Mouse (Mus musculus) myocyte (in vitro differentiated cells): ENCODE measurements at regions not wholly inside any gene's neighbourhood (a gene's known extent, or its start where the extent isn't known, plus 50 kb on each side); places are given as distances from the start of the nearest gene placed in this dataset.

ENCODE experiments used
- H3K27me3 ChIP-seq: one replicate; pipeline ENCODE4 v1.6.1; 2011; ENCODE audit not compliant: control insufficient read depth, insufficient read depth, insufficient read length
- H3K36me3 ChIP-seq: one replicate; pipeline ENCODE4 v1.6.1; 2011; ENCODE audit not compliant: control insufficient read depth, insufficient read depth
- H3K4me2 ChIP-seq: one replicate; pipeline ENCODE4 v1.6.1; 2011; ENCODE audit warnings: low read depth, control low read depth
- H3K4me3 ChIP-seq: one replicate; pipeline ENCODE4 v1.5.1; 2011; ENCODE audit warnings: mild to moderate bottlenecking, control low read depth, moderate library complexity
- H3K79me2 ChIP-seq: one replicate; pipeline ENCODE4 v1.6.1; 2011; ENCODE audit not compliant: control insufficient read depth, insufficient read depth
- H3ac ChIP-seq: one replicate; pipeline ENCODE4 v1.6.1; 2011; ENCODE audit not compliant: control insufficient read depth, insufficient read length
- CEBPB ChIP-seq: IDR thresholded peaks from 2 replicates; pipeline ENCODE4 v1.6.1; 2011; ENCODE audit warnings: mild to moderate bottlenecking, moderate library complexity; ENCODE audit not compliant: poor library complexity, insufficient read depth, severe bottlenecking
- E2F4 ChIP-seq: IDR thresholded peaks from one replicate; pipeline ENCODE4 v1.6.1; 2011; ENCODE audit warnings: mild to moderate bottlenecking, control low read depth, moderate library complexity; ENCODE audit not compliant: insufficient read depth
- MAX ChIP-seq: IDR thresholded peaks from one replicate; pipeline ENCODE4 v1.6.1; 2011; ENCODE audit warnings: low read depth, mild to moderate bottlenecking, control low read depth
- MYOD1 ChIP-seq, 3 experiments: IDR thresholded peaks; one replicate each; pipeline ENCODE4 v1.6.1; 2011; ENCODE audit warnings: control low read depth in 2 of 3, low read depth in 2 of 3, mild to moderate bottlenecking in 2 of 3, moderate library complexity in 1 of 3; ENCODE audit not compliant: insufficient read length in 2 of 3, control insufficient read depth in 1 of 3
- MYOG ChIP-seq, 3 experiments: IDR thresholded peaks; one replicate each; pipeline ENCODE4 v1.6.1; 2011; ENCODE audit warnings: control low read depth in 2 of 3, low read depth in 2 of 3, mild to moderate bottlenecking in 2 of 3; ENCODE audit not compliant: insufficient read length in 2 of 3, control insufficient read depth in 1 of 3, insufficient read depth in 1 of 3
- POLR2A ChIP-seq: IDR thresholded peaks from one replicate; pipeline ENCODE4 v1.6.1; 2011; ENCODE audit warnings: low read depth, mild to moderate bottlenecking, control low read depth, moderate library complexity; ENCODE audit not compliant: insufficient read length
- POLR2AphosphoS2 ChIP-seq: IDR thresholded peaks from one replicate; pipeline ENCODE4 v1.6.1; 2011; ENCODE audit warnings: low read depth, control low read depth; ENCODE audit not compliant: insufficient read length
- REST ChIP-seq: IDR thresholded peaks from one replicate; pipeline ENCODE4 v1.6.1; 2011; ENCODE audit warnings: mild to moderate bottlenecking, control low read depth, moderate library complexity; ENCODE audit not compliant: insufficient read depth, insufficient read length
- SRF ChIP-seq: IDR thresholded peaks from one replicate; pipeline ENCODE4 v1.6.1; 2011; ENCODE audit warnings: low read depth; ENCODE audit not compliant: control insufficient read depth, insufficient read length
- TCF12 ChIP-seq: IDR thresholded peaks from one replicate; pipeline ENCODE4 v1.6.1; 2011; ENCODE audit warnings: mild to moderate bottlenecking, control low read depth; ENCODE audit not compliant: poor library complexity, insufficient read depth, severe bottlenecking
- TCF3 ChIP-seq: IDR thresholded peaks from one replicate; pipeline ENCODE4 v1.6.1; 2011; ENCODE audit warnings: low read depth, control low read depth; ENCODE audit not compliant: insufficient read length
- USF1 ChIP-seq: IDR thresholded peaks from one replicate; pipeline ENCODE4 v1.6.1; 2011; ENCODE audit warnings: low read depth, mild to moderate bottlenecking, control low read depth, moderate library complexity

DNA sequence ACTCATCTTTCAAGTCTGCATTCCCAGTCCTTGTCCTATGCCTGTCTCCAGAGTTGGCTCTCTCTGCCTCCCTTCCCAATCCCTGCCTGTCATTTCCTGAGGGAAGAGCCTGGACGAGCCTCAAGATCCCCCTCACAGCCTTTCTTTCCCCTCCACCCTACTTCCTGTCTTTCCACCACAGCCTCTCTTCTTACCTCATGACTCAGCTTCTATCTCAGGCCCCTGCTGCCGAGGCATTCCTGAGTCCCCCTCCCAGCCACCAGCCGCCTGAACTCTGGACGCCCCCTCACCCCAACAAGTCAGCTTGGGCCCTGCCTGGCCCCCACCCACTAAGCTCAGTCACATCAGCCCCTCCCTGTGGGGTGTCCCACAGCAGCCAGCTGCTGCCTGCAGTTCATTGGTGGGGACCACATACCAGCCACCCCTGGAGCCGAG is 105.8 kb downstream of the Efnb1 start:
- Histone ChIP-seq H3K27me3 (no peaks in the 10 kb centered on the region), H3K4me2 (peak overlapping the region; percentile 36), H3K36me3 (no peaks in the 10 kb centered on the region), H3ac (no peak overlapping the region), H3K79me2 (no peaks in the 10 kb centered on the region), H3K4me3 (no peak overlapping the region)
- TF ChIP-seq CEBPB = no peak
- TF ChIP-seq TCF3 = no peak
- TF ChIP-seq E2F4 = no peak
- peak in 1 of 3 experiments; percentile 46 for TF ChIP-seq MYOG (IDR thresholded peaks at IDR 0.05; ENCODE audit: control insufficient read depth in 1 of 3, insufficient read depth in 1 of 3, insufficient read length in 2 of 3, low read depth in 2 of 3)
- peak in 1 of 3 experiments; percentile 63 for TF ChIP-seq MYOD1 (IDR thresholded peaks at IDR 0.05; ENCODE audit: control insufficient read depth in 1 of 3, insufficient read length in 2 of 3, low read depth in 2 of 3)

DNA sequence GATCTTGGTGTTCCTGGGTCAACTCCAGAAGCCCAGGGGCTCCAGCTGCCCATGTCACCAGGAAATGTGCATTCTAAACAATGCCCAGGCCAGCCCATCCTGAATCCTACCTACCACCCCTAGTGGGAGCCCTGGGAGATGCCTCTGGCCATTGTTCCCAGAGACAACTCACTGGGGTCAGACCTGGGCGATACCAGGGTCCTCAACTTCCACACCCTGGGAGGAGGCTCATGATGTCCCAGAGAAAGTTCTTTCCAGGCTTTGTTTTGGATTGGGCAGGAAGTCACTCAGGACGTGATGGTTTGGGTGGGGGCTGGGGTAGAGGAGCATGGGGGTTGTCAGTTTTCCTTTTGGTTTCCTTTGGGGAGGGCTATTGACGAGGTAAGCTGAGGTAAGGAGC is 97.1 kb downstream of the Efnb1 start:
- no peaks in the 10 kb centered on the region for H3K27me3 ChIP-seq
- no peaks in the 10 kb centered on the region for H3K36me3 ChIP-seq
- H3K4me2 ChIP-seq = no peak overlapping the region
- H3ac ChIP-seq = no peak overlapping the region
- no peak overlapping the region for H3K4me3 ChIP-seq
- no peak for TF ChIP-seq REST
- TF ChIP-seq USF1 = no peak
- TF ChIP-seq MYOG (IDR thresholded peaks at IDR 0.05; ENCODE audit: control insufficient read depth in 1 of 3, insufficient read depth in 1 of 3, insufficient read length in 2 of 3, low read depth in 2 of 3) = no peak
- no peak for TF ChIP-seq TCF3
- no peak for TF ChIP-seq CEBPB
- TF ChIP-seq SRF = no peak
- no peak for TF ChIP-seq POLR2AphosphoS2
- no peak for TF ChIP-seq MYOD1 (IDR thresholded peaks at IDR 0.05; ENCODE audit: control insufficient read depth in 1 of 3, insufficient read length in 2 of 3, low read depth in 2 of 3)
- no peak for TF ChIP-seq TCF12
- no peak for TF ChIP-seq E2F4
- TF ChIP-seq MAX = no peak
- TF ChIP-seq POLR2A = no peak
- no peaks in the 10 kb centered on the region for H3K79me2 ChIP-seq

DNA sequence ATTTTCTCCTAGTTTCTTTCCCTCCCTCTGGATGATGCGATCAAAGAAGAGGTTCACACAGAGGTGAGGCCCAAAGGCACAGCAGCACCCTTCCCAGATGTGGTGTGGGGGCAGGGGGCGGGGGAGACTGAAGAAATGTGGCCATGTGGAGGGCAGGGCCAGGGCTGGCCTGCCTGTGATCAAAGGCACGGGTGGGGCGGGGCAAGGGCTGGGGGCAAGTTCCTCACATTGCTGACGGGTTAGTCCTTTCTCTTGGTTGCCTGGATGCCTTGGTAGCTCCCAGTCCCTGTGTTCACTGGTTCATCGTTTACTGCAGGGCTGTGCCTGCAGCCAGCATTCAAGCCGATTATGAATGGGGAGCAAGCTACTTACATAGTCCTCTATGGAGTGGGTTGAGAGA is 96.4 kb downstream of the Efnb1 start:
- no peak overlapping the region for H3K4me2 ChIP-seq
- no peak overlapping the region for H3ac ChIP-seq
- H3K79me2 ChIP-seq = no peaks in the 10 kb centered on the region
- TF ChIP-seq POLR2AphosphoS2 (no peak), POLR2A (no peak), MYOG (IDR thresholded peaks at IDR 0.05; ENCODE audit: control insufficient read depth in 1 of 3, insufficient read depth in 1 of 3, insufficient read length in 2 of 3, low read depth in 2 of 3) (peak in 1 of 3 experiments; percentile 10), MYOD1 (IDR thresholded peaks at IDR 0.05; ENCODE audit: control insufficient read depth in 1 of 3, insufficient read length in 2 of 3, low read depth in 2 of 3) (no peak), TCF3 (no peak)
- H3K36me3 ChIP-seq = no peaks in the 10 kb centered on the region
- no peak overlapping the region for H3K4me3 ChIP-seq
- no peaks in the 10 kb centered on the region for H3K27me3 ChIP-seq

DNA sequence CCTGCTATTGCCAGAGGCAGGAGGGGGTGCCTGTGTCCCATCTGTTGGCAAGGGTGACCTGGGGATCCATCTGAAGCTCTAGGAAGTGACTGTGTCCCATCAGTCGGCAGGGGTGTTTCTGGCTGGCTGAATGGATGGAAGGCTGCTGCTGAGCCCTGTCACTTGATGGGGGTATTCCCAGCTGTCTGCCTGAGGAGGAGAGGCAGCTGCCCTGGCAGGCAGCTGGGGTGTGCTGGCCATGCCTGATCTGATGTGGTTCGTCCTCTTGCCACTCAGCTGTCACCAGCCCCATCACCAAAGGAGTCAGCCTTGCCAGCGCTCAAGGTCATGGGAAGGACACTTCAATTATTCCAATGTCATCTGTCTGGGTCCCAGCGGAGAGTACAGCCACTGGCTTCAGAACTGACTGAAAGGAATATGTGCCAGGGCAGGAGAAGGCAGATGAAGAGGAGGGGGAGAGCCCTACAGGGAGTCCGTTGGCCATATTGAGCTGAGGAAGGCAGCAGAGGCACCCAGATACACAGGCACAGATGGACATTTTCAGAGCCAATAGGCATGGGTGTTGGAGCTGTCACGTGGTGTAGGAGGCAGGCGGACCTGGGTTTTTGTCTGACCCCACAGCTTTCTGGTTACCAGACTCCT is 89.3 kb downstream of the Efnb1 start:
- H3ac ChIP-seq = no peak overlapping the region
- no peak overlapping the region for H3K4me2 ChIP-seq
- H3K4me3 ChIP-seq = no peak overlapping the region
- no peaks in the 10 kb centered on the region for H3K79me2 ChIP-seq
- no peaks in the 10 kb centered on the region for H3K27me3 ChIP-seq
- H3K36me3 ChIP-seq = no peaks in the 10 kb centered on the region
- TF ChIP-seq CEBPB = no peak
- TF ChIP-seq POLR2AphosphoS2 = no peak
- TF ChIP-seq USF1 = no peak
- peak; percentile 89 to 100 (median 97) for TF ChIP-seq MYOG (IDR thresholded peaks at IDR 0.05; ENCODE audit: control insufficient read depth in 1 of 3, insufficient read depth in 1 of 3, insufficient read length in 2 of 3, low read depth in 2 of 3)
- peak; percentile 57 to 99 (median 97) for TF ChIP-seq MYOD1 (IDR thresholded peaks at IDR 0.05; ENCODE audit: control insufficient read depth in 1 of 3, insufficient read length in 2 of 3, low read depth in 2 of 3)
- TF ChIP-seq POLR2A = no peak
- peak; percentile 67 for TF ChIP-seq TCF12
- TF ChIP-seq MAX = no peak
- no peak for TF ChIP-seq E2F4
- no peak for TF ChIP-seq REST
- TF ChIP-seq SRF = no peak
- peak; percentile 94 for TF ChIP-seq TCF3

DNA sequence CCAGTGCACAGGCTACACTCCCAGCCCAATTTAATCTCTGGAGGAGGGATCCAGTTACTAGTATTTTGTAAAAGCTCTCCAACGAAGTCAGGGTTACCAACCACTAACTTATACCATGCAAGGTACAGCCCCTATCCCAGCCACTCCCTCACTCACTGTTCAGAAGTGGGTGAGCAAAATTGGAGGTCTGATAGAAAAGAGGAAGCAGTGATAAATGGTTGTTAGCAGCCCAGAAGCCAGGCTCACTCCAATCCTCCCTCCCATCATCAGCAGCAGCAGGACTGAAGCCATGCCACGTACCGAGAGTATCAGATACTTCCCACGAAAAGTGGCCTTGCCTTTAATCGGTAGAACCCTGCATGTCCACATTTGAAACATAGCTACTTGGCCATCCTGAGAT is 86.1 kb downstream of the Efnb1 start:
- Histone ChIP-seq H3ac (no peak overlapping the region), H3K27me3 (no peaks in the 10 kb centered on the region), H3K79me2 (no peaks in the 10 kb centered on the region), H3K4me2 (no peak overlapping the region), H3K36me3 (no peaks in the 10 kb centered on the region), H3K4me3 (no peak overlapping the region)
- TF ChIP-seq MAX (no peak), TCF12 (no peak), MYOD1 (IDR thresholded peaks at IDR 0.05; ENCODE audit: control insufficient read depth in 1 of 3, insufficient read length in 2 of 3, low read depth in 2 of 3) (no peak), TCF3 (no peak), SRF (no peak), USF1 (no peak)
